Mouse (Mus musculus) spleen, adult 2 months (tissue): ENCODE results near the gene Olfr446. TPM values are rescaled to one million over a fixed set of nuclear protein-coding genes. Genes with fewer than 3 reads are reported as not detected.

Source experiments
- DNase-seq, 2 experiments: peaks; one replicate each; pipeline versions ENCODE4 v3.0.0 to v3.0.0-alpha.2; 2012 to 2021; ENCODE audit warnings: low spot score in 2 of 2, low read depth in 1 of 2
- H3K27ac ChIP-seq: fragments of 200-500 bp; 2 replicates; pipeline ENCODE4 v1.5.1; 2012; ENCODE audit warnings: low read length, inconsistent platforms; ENCODE audit not compliant: insufficient read depth
- H3K27me3 ChIP-seq: fragments of 200-500 bp; 2 replicates; pipeline ENCODE4 v1.6.1; 2012; ENCODE audit warnings: mild to moderate bottlenecking, moderate library complexity, low read length, inconsistent platforms; ENCODE audit not compliant: control insufficient read depth, insufficient read depth
- H3K36me3 ChIP-seq: fragments of 200-500 bp; 2 replicates; pipeline ENCODE4 v1.6.1; 2012; ENCODE audit warnings: mild to moderate bottlenecking, low read length, inconsistent platforms; ENCODE audit not compliant: control insufficient read depth, insufficient read depth
- H3K4me1 ChIP-seq: fragments of 200-500 bp; 2 replicates; pipeline ENCODE4 v1.6.1; 2011; ENCODE audit warnings: inconsistent platforms; ENCODE audit not compliant: control insufficient read depth, insufficient read depth, insufficient read length
- H3K4me3 ChIP-seq: fragments of 200-500 bp; 2 replicates; pipeline ENCODE4 v1.5.1; 2011; ENCODE audit warnings: mild to moderate bottlenecking, inconsistent platforms; ENCODE audit not compliant: insufficient read depth, insufficient read length; ENCODE audit errors: extremely low read depth
- CTCF ChIP-seq: fragments of 200-500 bp; IDR thresholded peaks from 2 replicates; pipeline ENCODE4 v1.5.1; 2011; ENCODE audit warnings: mild to moderate bottlenecking, inconsistent platforms; ENCODE audit not compliant: insufficient read depth, insufficient read length, insufficient replicate concordance; ENCODE audit errors: extremely low read depth
- POLR2A ChIP-seq: fragments of 200-500 bp; IDR thresholded peaks from 2 replicates; pipeline ENCODE4 v1.6.1; 2011; ENCODE audit warnings: low read depth, low read length, inconsistent platforms
- WGBS: fragments of 180-500 bp; shearing (Covaris S2); methylation state at CpG from one replicate; pipeline ENCODE4 v1.1.7; 2018; 5-methylcytosine and 5-hydroxymethylcytosine counted together
- polyA plus RNA-seq: library from polyadenylated mRNA; depleted of rRNA; stranded (reverse); fragments of >200 nt; gene quantifications from 2 replicates; pipeline ENCODE4 v1.2.3, GENCODE M21; 2012; rRNA removed

Gene Olfr446
- polyA plus RNA-seq: not detected in 2 replicates

- Histone ChIP-seq H3K36me3 (no peaks in the 10 kb centered on the region), H3K4me3 (no peak within 1 kb of the TSS), H3K27ac (no peak within 1 kb of the TSS), H3K27me3 (no peaks in the 10 kb centered on the region), H3K4me1 (no peaks in the 10 kb centered on the region)
- TF ChIP-seq CTCF: no peak
- no peak for TF ChIP-seq POLR2A
- DNase-seq: no peak
- 62% methylated on average over 2 of the region's 2 CpGs for WGBS
Observed at GRCm38 (mm10) chr6:42921077-42921476, at the start of gene Olfr446. TSS of gene Olfr446 (plus strand) at chr6:42921377.

GRCm38 (mm10) chr6:42876323-42876722, 44.9 kb upstream of the Olfr446 start:
- H3K27me3 ChIP-seq: no peaks in the 10 kb centered on the region
- H3K27ac ChIP-seq: no peak overlapping the region
- DNase-seq: no peak
- no peaks in the 10 kb centered on the region for H3K36me3 ChIP-seq
- TF ChIP-seq POLR2A: no peak
- TF ChIP-seq CTCF: no peak
- H3K4me3 ChIP-seq: no peak overlapping the region
- no peaks in the 10 kb centered on the region for H3K4me1 ChIP-seq

GRCm38 (mm10) chr6:42890141-42890540, 31.0 kb upstream of the Olfr446 start, which contains the start of gene Olfr448:
TSS of gene Olfr448 (plus strand) at chr6:42890441.
- H3K36me3 ChIP-seq: no peaks in the 10 kb centered on the region
- no peaks in the 10 kb centered on the region for H3K27me3 ChIP-seq
- 87% methylated on average over 1 of the region's 1 CpGs for WGBS
- no peak for DNase-seq
- H3K4me3 ChIP-seq: no peak within 1 kb of the TSS
- no peak within 1 kb of the TSS for H3K27ac ChIP-seq
- H3K4me1 ChIP-seq: no peaks in the 10 kb centered on the region
- TF ChIP-seq CTCF (no peak), POLR2A (no peak)

GRCm38 (mm10) chr6:42900345-42900744, 20.8 kb upstream of the Olfr446 start:
- no peak for DNase-seq
- no peaks in the 10 kb centered on the region for H3K27me3 ChIP-seq
- WGBS: 23% methylated on average over 1 of the region's 1 CpGs
- no peak for TF ChIP-seq POLR2A
- H3K36me3 ChIP-seq: no peaks in the 10 kb centered on the region
- no peak overlapping the region for H3K27ac ChIP-seq
- H3K4me3 ChIP-seq: no peak overlapping the region
- H3K4me1 ChIP-seq: no peaks in the 10 kb centered on the region

- no peak for TF ChIP-seq POLR2A
- no peak for TF ChIP-seq CTCF
- H3K4me3 ChIP-seq: no peak within 1 kb of the TSS
- H3K4me1 ChIP-seq: no peaks in the 10 kb centered on the region
- H3K27ac ChIP-seq: no peak within 1 kb of the TSS
- no peak for DNase-seq
- no peaks in the 10 kb centered on the region for H3K36me3 ChIP-seq
- H3K27me3 ChIP-seq: no peaks in the 10 kb centered on the region
Observed at GRCm38 (mm10) chr6:42908578-42908977, 12.6 kb upstream of the Olfr446 start, which contains the start of gene Olfr447. TSS of gene Olfr447 (plus strand) at chr6:42908878.

- Histone ChIP-seq H3K27ac (no peak within 1 kb of the TSS), H3K4me1 (no peaks in the 10 kb centered on the region), H3K27me3 (no peaks in the 10 kb centered on the region), H3K36me3 (no peaks in the 10 kb centered on the region), H3K4me3 (no peak within 1 kb of the TSS)
- TF ChIP-seq CTCF (no peak), POLR2A (no peak)
- WGBS: 75% methylated on average over 1 of the region's 1 CpGs
- DNase-seq: no peak
Observed at GRCm38 (mm10) chr6:42948767-42949166, 27.6 kb downstream of the Olfr446 start, which contains the start of gene Olfr444. TSS of gene Olfr444 (plus strand) at chr6:42949067.

GRCm38 (mm10) chr6:42980377-42980776, 59.2 kb downstream of the Olfr446 start:
- H3K36me3 ChIP-seq: no peaks in the 10 kb centered on the region
- H3K4me1 ChIP-seq: no peaks in the 10 kb centered on the region
- no peak for DNase-seq
- H3K27ac ChIP-seq: no peak overlapping the region
- H3K4me3 ChIP-seq: no peak overlapping the region
- H3K27me3 ChIP-seq: no peaks in the 10 kb centered on the region
- TF ChIP-seq CTCF (no peak), POLR2A (no peak)

Other genes with a start within 250 kb of the Olfr446 start
- gene Tcaf1, start 211.3 kb upstream of the Olfr446 start, polyA plus RNA-seq: 2.5 and 2.9 TPM in 2 replicates
- gene Olfr453, start 182.0 kb upstream of the Olfr446 start, polyA plus RNA-seq: not detected in 2 replicates
- not detected in 2 replicates for gene Olfr38, start 165.0 kb upstream of the Olfr446 start, polyA plus RNA-seq
- gene Olfr452, start 136.3 kb upstream of the Olfr446 start, polyA plus RNA-seq: not detected in 2 replicates
- gene Olfr450, start 109.4 kb upstream of the Olfr446 start, polyA plus RNA-seq: not detected in 2 replicates
- gene Olfr449, start 87.0 kb upstream of the Olfr446 start, polyA plus RNA-seq: not detected in 2 replicates
- not detected in 2 replicates for gene Olfr448, start 30.9 kb upstream of the Olfr446 start, polyA plus RNA-seq
- not detected in 2 replicates for gene Olfr447, start 12.5 kb upstream of the Olfr446 start, polyA plus RNA-seq
- not detected in 2 replicates for gene Olfr444, start 27.7 kb downstream of the Olfr446 start, polyA plus RNA-seq
- gene Olfr441, start 185.0 kb downstream of the Olfr446 start, polyA plus RNA-seq: not detected in 2 replicates
- not detected in 2 replicates for gene Olfr237-ps1, start 225.2 kb downstream of the Olfr446 start, polyA plus RNA-seq
- gene Olfr437, start 241.9 kb downstream of the Olfr446 start, polyA plus RNA-seq: not detected in 2 replicates